Mouse (Mus musculus) thymus, postnatal 10 days (tissue): ENCODE data around the gene Mcm9.
A peak's percentile ranks its signal among the peaks of the same experiment; 100 is the strongest.
"Not testable (repeated sequence)": the region's sequence is repeated elsewhere in the genome, so short reads cannot be mapped to it uniquely, and the experiment has no call there.

Source experiments
- DNase-seq, 2 experiments: peaks; one replicate each; pipeline ENCODE4 v3.0.0; 2021; ENCODE audit warnings: low spot score in 2 of 2

Gene Mcm9

DNA sequence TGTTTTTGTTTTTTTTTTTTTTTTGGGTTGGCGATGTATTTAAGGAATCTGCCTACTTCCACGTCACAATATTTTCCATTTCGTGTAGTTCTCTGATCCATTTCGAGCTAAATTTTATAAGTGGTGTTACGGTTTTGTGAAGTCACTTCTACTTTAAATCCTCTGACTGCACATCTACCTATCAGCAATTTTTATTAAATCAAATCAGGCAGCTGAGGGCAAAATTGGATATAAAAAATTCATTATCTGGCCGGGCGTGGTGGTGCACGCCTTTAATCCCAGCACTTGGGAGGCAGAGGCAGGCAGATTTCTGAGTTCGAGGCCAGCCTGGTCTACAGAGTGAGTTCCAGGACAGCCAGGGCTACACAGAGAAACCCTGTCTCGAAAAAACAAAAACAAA, at the start of gene Mcm9:
Gene Mcm9, minus strand, starts transcription at position 101 of the 400 bp plus-strand sequence.
- not testable (repeated sequence) for DNase-seq

DNA sequence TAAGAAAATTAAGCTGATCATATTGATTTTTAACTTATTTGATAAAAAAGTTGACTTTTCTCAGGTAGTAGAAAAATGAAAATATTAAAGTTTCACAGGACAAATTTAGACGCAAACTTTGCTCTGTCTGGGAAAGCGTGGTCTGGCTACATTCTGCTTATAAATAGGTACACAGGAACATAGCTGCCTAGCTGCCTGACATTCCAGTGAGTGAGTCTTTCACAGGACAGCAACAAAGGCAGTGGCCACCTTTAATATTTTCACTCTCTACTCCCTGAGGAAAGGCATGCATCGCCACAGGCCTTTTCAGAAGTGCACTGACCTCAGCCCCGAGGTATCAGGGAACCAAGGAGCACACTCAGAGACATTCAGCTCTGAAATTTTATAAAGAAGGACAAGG, 31.5 kb upstream of the Mcm9 start:
- DNase-seq, result no peak

DNA sequence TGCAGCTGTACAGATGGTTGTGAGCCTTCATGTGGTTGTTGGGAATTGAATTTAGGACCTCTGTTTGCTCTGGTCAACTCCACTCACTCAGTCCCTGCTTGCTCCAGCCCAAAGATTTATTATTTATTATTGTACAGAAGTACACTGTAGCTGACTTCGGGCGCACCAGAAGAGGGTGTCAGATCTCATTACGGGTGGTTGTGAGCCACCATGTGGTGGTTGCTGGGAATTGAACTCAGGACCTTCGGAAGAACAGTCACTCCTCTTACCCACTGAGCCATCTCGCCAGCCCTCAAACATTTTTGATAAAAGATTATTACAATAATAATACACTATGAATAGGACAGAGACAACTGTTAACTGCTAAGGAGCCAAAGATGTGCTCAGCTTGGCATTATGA, 24.0 kb upstream of the Mcm9 start:
- DNase-seq, result not testable (repeated sequence)

DNA sequence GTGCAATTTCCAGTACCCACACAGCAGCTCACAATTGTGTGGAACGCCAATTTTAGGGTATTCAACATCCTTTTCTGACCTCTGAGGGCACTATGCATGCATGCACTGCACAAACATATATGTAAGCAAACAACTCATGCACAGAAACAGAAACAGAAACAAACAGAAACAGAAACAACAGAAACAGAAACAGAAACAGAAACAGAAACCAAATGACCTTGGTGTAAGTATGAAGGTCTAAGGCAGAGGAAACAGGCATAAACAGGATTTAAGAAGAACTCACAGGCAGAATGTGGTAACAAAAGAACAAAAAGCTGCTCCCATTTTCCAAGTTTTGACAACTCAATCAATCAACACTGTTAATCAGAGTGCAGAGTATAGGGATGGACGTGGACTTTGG, 20.4 kb upstream of the Mcm9 start:
- DNase-seq, result no peak

DNA sequence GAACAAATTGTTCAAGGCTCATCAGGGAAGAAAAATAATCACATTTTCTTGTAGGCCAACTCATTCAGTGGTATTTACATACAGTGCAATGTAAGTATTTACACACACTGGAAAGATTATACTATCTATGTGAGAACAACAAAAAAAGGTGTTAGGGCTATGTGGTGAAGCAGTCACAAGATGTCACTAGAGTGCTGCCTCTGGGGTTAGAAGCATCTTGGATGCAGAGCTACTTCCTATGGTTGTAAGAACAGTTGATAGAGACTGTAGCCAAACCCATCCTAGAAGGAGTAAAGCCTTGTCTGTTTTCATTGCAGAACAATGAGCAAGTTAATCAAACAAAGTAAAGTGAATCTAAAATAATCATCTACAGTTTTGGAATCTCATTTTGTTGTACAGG, 11.3 kb upstream of the Mcm9 start:
- peak in 1 of 2 experiments; percentile 12 for DNase-seq

DNA sequence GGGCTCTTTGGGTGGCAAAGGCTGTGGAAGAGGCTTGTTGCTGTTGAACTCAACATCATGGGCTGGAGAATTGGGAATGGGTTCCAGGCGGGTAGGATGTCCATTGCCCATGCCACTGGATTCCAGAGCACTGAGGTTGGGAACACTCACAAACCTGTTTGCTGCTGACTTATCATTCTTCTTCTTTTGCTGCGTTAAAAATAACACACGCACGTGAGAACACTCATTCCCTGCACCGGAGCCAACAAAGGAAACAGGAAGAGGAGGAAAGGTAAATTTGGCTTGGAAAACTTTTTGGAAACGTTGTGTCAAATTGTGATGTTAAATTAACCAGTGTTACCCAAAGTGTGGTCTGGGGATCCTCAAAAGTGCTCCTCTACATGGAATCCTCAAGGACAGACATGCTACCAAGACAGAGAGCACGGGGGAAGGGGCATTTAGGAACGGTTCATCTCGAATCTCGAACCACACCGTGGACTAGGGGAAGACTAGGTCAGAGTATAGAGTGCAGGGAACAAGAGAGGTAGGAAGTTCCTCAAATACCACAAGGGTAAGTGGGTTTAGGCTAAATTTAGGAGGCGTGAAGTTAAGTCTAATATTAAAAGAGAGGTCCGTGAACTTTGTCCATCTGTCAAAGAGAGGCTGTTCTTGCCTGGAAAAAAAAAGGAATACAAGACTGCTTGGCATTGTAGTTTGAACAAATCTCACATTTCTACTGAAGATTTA, 5.2 kb upstream of the Mcm9 start:
- DNase-seq, result no peak

DNA sequence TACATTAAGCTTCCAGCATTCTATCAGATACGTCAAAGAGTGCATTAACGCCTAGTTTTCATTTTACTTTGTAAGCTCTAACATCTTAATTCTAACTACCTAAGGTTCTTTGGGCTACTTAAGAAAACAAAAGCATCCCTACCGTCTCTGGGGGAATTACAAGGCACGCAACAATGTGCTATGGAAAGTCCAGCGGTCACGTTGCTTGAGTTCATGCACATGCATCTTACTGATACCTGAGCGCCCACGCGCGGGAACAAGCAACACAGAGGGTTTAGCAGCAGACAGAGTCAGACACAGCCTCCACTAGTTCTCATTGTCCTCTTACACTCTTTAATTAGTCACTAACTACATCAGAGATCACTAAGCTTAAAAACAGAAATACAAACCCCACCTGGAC, 3.9 kb upstream of the Mcm9 start:
- no peak for DNase-seq

DNA sequence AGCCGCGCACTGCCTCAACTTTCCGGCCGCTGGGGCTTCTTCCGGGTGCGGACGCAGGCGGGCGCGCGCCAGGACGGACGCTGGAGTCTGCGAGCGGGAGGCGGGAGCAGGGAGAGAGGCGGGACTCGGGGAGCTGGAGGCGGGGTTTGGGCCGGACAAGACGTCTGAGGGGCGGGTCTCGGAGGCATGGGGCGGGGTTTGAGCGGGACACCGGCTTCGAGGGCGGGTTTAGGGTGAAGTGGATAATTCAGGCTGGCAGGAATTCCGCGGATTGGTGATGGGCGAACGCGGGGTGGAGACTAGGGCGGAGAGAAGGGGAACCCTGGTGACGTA, 355 bp downstream of the Mcm9 start:
- peak; percentile 90 to 92 for DNase-seq

DNA sequence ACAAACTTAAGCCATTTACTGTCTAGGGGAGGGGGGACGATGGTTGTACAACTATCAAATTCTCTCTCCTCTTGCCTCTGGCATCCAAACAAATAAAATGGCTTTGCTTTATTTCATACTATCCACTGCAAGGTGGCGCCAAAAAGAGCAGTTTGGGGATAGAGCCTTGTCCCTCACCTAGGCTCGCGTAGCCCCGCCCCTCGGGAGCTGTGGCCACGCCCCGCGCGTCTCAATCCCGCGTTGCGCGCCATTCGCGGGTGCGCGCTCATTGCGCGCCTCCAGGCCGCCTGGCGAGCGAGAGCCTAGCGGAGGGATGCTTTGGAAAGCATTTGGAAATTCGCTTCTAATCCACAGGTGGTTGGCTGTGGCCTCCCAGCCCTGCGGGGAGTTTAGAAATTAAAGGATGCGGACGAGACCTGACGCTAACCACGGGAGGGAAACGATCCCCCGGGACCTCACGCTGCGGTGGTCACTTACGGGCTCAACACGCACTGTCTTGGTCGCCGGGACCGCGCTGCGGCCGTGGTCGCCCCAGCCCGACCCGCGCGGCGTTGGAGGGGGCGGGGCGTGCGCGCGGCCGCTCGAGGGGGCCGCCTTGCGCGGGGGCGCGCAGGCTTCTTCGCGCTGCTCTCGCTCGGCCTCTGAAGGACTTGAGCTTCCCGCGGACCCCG, 857 bp downstream of the Mcm9 start:
- peak; percentile 93 to 96 for DNase-seq

DNA sequence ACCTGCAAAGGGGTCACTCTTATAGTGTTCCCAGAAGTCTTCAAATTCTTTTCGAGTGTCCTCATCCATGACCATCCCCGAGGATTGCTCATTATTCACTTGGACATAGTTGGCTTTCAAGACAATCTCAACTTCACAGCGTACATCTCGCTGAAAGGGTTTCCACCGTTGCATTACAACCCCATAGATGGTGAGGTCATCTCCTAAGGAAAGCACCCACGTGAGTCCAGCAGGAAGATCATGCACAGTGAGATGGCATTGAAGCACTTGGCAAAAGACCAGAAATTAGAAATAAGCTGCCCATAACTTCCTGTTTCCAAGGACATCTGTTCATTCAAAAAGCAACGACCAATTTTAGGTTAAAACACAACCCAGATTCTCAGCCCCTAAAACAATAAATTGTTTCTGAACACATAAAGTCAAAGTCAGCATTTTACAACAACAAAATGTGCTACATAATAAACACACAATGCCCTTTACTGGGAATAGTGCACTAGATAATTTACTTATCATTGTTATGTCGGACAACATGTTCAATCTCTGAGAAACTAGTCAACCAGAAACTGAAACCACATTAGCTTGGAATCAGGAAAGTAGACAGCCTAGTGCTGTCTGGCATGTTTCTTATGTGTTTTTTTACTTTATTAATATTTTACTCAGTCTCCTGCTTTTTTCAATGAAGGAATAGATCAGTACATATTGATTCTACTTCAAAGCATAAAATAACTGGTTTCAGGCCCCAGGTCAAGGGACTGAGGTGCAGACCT, 14.2 kb downstream of the Mcm9 start:
- DNase-seq, result no peak

DNA sequence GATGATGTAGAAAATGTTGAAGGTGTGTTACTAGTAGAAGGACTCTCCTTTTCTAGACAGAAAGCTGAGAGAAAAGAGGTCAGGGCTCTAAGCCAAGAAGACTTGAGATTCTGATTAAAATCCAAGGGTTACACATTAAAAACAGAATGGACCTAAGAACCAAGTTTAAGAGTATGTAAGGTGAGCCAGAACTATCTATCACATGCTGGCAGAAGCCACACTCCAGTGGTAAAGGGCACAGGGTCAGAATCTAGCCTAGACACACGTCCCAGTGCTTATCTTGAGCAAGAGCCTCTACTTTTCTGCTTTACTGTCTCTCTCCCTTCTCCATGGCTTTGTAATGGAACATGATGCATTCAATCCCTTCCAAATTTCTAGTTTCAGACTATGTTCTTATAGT, 16.3 kb downstream of the Mcm9 start:
- DNase-seq, result no peak

DNA sequence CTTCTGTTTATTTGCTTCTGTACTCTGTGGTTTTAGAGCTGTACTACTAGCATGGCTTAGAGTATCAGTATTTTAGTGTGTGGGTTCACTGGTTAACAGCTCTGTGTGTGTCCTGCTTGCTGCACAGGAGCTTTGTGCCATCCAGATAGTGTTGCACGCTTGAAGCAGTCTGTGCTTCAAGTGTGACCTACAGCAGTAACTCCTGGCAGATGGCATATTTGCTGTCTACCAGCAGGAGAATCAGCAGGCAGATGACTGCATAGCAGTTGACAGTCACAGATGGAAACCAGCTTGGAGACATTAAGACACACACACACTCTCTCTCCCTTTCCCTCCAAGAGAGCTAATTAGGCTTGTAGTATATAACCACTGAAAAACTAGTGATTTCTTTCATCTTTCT, 18.1 kb downstream of the Mcm9 start:
- DNase-seq, result no peak

DNA sequence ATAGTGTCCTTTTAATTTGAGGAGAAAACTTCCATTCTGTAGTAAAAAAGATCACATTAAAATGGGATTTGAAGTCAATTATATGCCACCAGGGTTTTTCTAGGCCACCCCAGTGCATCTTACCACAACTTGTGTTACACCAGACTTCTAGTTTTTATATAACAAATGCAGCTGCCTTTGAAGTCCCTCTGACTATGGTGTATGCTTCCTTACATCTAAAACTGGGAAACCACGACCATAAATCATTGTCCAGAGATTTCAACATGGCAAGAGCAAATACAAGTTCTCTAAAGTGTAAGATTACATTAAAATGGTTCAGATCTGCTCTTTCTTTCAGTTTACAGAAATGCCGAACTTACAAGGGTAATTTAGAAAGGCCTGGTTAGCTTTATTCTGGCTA, 22.0 kb downstream of the Mcm9 start:
- DNase-seq, result no peak

DNA sequence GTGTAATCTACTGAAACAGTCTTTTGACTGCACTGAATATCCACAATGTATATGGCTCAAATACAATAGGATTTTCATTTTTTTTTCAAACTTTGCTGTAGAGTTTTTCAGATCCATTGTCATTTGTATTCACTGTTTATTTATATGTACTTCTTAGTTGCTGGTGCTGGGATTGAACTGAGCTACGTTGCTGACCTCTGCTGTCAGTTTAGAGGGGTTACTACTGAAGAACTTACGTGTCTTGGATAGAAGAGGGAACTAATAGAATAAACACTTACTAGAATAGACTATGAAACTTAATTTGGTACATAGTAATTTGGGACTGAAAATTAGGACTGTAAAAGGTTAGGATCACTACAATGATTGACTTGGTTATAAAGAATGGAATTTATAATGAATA, 24.9 kb downstream of the Mcm9 start:
- no peak for DNase-seq

DNA sequence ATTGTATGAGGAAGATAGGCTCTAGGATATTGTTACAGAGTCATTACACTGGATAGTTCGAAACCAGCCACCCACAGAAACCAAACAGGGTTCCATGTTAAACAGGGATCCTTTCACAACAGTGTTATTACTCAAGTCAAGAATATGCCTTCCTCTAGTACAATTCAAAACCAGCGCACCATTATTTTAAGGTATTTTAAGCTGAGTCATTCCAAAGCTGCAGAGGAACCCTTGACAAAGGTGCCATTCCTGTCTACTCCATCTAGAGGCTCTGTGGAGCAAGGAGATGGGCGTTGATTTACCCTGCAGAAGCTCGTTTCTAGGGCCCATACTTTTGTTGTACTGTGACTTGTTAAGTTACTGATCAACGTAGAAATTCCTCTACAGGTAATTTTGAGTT, 31.4 kb downstream of the Mcm9 start:
- DNase-seq, result peak in 1 of 2 experiments; percentile 17

DNA sequence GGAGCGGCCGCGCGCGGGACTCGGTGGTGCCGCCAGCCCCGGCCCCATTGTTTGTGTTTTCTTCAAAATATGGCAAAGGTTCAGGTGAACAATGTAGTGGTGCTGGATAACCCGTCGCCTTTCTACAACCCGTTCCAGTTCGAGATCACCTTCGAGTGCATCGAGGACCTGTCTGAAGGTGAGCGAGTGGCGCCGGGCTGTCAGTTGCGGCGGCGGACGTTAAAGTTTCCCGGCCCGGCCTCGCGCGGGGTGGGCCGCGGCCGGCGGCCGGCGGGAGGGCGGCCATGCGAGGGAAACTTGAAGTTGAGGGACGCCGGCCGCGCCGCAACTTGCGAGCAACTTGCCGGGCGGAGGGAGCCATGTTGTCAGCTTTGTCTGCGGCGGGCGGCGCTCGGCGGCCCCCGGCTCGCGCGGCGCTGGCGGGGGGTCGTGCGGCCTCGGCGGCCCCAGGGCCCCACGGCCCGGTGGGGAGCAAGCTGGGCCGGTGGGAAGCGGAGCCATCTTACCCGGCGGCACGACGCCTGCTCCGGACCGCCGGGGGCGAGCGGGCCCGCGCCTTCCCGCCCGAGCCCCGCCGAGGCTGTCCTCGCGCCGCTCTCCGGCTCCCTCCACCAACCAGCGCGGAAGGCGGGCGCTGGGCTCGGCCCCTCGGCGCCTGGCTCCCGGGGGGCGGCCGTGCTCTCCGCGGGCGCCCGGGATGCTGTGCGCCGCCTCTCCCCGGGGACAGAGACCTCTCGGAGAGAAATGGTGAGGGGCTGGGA, 32.9 kb downstream of the Mcm9 start:
- DNase-seq, result peak; percentile 27 to 44

DNA sequence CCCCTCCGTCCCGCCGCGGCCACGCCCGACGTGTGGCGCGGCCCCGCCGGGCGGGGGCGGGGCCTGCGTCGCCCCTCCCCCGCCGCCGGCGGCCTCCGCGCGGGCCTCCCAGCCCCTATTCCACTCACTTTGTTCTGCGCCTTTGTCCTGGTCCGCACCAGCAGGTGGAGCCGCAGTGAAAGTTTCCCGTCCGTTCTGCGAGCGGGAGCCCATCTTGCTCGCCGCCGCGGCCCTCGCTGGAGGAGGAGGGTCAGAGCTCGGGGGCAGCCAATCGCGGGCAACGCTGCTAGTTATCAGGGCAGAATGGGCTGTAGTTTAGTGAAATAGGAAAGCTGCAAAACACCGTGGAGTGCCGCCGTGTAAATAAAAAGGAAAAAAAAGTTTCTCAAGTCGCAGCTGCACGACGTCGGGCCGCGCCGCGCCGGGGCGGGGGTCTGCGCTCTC, 33.5 kb downstream of the Mcm9 start, which contains the start of gene Asf1a:
Gene Asf1a, plus strand, starts transcription at position 81 of the 444 bp plus-strand sequence.
- DNase-seq, result peak; percentile 94 to 96

DNA sequence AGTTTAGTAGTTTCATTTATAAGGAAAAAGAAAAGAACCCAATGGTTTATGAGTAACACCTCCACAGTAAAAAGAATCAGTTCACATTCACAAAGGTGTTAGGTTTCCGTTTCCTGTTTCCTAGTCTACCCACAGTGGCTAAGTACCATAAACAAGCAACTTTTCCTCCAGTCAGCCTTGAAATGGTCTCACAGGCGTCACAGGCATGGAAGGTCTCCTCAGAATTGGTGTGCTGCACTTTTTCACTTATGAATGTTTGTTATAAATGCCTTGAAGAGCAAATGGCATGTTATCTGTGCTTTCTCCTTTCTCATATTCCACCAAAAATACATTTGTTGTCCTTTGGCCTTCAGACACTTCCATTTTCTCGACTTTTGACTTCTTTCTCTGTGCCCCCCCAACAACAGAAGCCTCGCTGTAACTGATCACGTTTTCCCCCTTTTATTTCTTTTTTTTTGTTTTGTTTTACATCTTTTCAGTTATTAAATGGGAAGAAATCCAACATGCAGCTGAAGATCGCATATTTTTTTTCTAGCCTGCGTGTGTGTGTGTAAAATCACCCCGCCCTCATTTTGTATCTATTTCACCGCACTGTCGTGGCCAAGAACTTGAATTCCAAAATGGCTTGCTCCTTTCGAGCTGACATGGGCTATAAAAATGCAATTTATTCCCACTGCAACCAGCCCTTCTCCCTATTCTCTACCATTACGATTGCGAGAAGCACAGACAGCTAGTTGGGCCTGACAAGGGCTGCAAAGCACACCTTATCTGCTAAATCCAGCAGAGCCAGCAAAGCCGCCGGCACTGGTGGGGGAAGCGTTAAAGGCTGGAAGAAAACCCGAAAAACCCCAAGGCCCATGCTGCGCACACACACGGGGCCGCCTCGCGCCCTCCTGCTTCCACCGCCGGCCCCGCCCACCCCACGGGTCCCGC, 34.2 kb downstream of the Mcm9 start:
- DNase-seq, result peak; percentile 11 to 13

DNA sequence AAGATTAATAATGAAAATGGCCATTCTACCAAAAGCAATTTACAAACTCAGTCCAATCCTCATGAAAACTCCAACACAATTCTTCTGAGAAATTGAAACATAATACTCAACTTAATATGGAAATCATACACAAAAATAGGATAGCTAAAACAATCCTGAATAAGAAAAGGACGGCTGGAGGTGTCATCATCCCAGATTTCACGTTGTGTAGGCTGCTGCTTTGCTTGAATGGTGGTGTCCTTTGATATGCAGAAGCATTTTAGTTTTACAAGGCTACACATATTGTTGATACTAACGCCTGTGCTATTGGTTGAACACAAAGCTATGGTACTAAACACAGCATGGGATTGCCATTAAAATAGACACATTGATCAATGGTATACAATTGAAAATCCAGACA, 44.5 kb downstream of the Mcm9 start:
- DNase-seq, result no peak

DNA sequence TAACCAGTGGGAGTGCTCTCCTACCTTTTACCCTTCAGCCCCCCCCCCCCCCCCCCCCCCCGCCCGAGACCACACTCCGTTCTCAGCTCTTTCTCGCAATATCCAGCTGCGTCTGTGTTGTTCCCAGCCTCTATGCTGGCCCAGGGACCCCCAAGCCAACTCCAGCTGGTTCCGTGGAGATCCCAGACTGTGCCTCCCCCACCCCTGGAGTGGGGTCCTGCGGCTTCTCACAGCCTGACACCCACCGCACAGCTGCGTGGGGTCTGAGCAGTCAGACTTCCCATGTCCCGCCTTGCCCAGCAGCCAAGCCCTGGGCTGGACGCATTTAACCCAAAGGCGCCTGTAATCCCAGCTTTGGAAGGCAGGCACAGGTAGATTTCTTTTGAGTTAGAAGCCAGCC, 49.2 kb downstream of the Mcm9 start:
- DNase-seq, result no peak

DNA sequence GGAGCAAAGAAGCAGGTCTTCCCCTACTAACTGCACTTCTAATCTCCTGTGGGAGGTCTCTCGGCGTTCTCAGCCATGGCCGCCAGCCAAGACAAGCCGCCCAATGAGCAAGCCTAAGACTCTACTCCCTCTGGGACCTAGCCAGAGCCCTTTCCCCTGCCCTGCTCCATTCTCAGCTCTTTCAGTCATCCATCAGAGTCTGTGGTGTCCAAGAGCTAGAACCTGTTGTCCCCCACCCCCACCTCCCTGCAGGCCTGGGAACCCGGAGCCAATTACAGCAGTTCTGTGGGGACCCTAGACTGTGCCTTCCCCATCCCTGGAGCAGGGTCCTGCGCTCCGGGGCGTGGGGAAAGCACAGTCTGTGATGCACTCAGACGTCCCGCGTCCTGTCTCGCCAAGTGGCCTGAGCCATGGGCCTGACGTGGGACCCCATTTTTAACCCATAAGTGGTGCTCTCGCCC, 49.6 kb downstream of the Mcm9 start:
- DNase-seq, result no peak
